Mouse (Mus musculus): ENCODE measurements around the gene Pcbp2.

Pcbp2 gene

GRCm38 (mm10) chr15:102506464-102506830 lies 36.1 kb downstream of the Pcbp2 start:
- no peak for DNase-seq (ENCODE audit: low spot score in 2 of 2)

GRCm38 (mm10) chr15:102506864-102507263 lies 36.5 kb downstream of the Pcbp2 start:
- no peak for DNase-seq (ENCODE audit: low spot score in 2 of 2)

- DNase-seq (ENCODE audit: low spot score in 2 of 2): no peak
Observed at GRCm38 (mm10) chr15:102507561-102507960, 37.2 kb downstream of the Pcbp2 start.

- DNase-seq (ENCODE audit: low spot score in 2 of 2): no peak
Observed at GRCm38 (mm10) chr15:102508336-102508735, 38.0 kb downstream of the Pcbp2 start.

GRCm38 (mm10) chr15:102510110-102510509 lies 39.8 kb downstream of the Pcbp2 start:
- no peak for DNase-seq (ENCODE audit: low spot score in 2 of 2)

GRCm38 (mm10) chr15:102510590-102511284 lies 40.4 kb downstream of the Pcbp2 start:
- DNase-seq (ENCODE audit: low spot score in 2 of 2): peak; percentile 57 to 78

- no peak for DNase-seq (ENCODE audit: low spot score in 2 of 2)
Observed at GRCm38 (mm10) chr15:102511285-102511833, 41.0 kb downstream of the Pcbp2 start.

GRCm38 (mm10) chr15:102512010-102512409 lies 41.7 kb downstream of the Pcbp2 start:
- DNase-seq (ENCODE audit: low spot score in 2 of 2): no peak

GRCm38 (mm10) chr15:102512471-102512870 lies 42.1 kb downstream of the Pcbp2 start:
- no peak for DNase-seq (ENCODE audit: low spot score in 2 of 2)

- no peak for DNase-seq (ENCODE audit: low spot score in 2 of 2)
Observed at GRCm38 (mm10) chr15:102513004-102513403, 42.7 kb downstream of the Pcbp2 start.

- DNase-seq (ENCODE audit: low spot score in 2 of 2): no peak
Observed at GRCm38 (mm10) chr15:102515261-102515660, 44.9 kb downstream of the Pcbp2 start.

GRCm38 (mm10) chr15:102515791-102516190 lies 45.5 kb downstream of the Pcbp2 start:
- no peak for DNase-seq (ENCODE audit: low spot score in 2 of 2)

- DNase-seq (ENCODE audit: low spot score in 2 of 2): no peak
Observed at GRCm38 (mm10) chr15:102516293-102516692, 46.0 kb downstream of the Pcbp2 start.

- DNase-seq (ENCODE audit: low spot score in 2 of 2): no peak
Observed at GRCm38 (mm10) chr15:102516728-102517404, 46.5 kb downstream of the Pcbp2 start, which contains the start of gene Map3k12. TSS of gene Map3k12 (minus strand) at chr15:102517064.

- DNase-seq (ENCODE audit: low spot score in 2 of 2): no peak
Observed at GRCm38 (mm10) chr15:102517631-102517975, 47.3 kb downstream of the Pcbp2 start.

- peak; percentile 98 for DNase-seq (ENCODE audit: low spot score in 2 of 2)
Observed at GRCm38 (mm10) chr15:102517976-102518858, 47.9 kb downstream of the Pcbp2 start, which contains the start of gene Tarbp2. TSS of gene Tarbp2 (plus strand) at chr15:102518192.

GRCm38 (mm10) chr15:102518859-102519201 lies 48.5 kb downstream of the Pcbp2 start:
- DNase-seq (ENCODE audit: low spot score in 2 of 2): no peak

- DNase-seq (ENCODE audit: low spot score in 2 of 2): no peak
Observed at GRCm38 (mm10) chr15:102519211-102520141, 49.1 kb downstream of the Pcbp2 start.

GRCm38 (mm10) chr15:102520416-102520815 lies 50.1 kb downstream of the Pcbp2 start:
- no peak for DNase-seq (ENCODE audit: low spot score in 2 of 2)

GRCm38 (mm10) chr15:102521480-102521879 lies 51.1 kb downstream of the Pcbp2 start:
- no peak for DNase-seq (ENCODE audit: low spot score in 2 of 2)

GRCm38 (mm10) chr15:102524892-102525485 lies 54.6 kb downstream of the Pcbp2 start, which contains the start of gene Npff:
TSS of gene Npff (minus strand) at chr15:102524942.
- peak; percentile 62 to 70 for DNase-seq (ENCODE audit: low spot score in 2 of 2)
